Mouse (Mus musculus): ENCODE results near the gene Gabarapl2.

- TF ChIP-seq CTCF (IDR thresholded peaks at IDR 0.05; ENCODE audit: low read depth, low read length) (no peak), POLR2A (IDR thresholded peaks at IDR 0.05; ENCODE audit: borderline replicate concordance, low read depth, low read length) (no peak)
Measured at GRCm38 (mm10) chr8:111891983-111892382, 48.5 kb upstream of the Gabarapl2 start.
